In genomic region chr3:32610560-32610959, GRCm38 (mm10) we compare ENCODE assay signal across 9 mouse cellular contexts. TPM values are rescaled to one million over a fixed set of nuclear protein-coding genes. Genes with fewer than 3 reads are reported as not detected.
DNase-seq lines count a peak whose midpoint lies in the region; ATAC-seq and TF ChIP-seq lines count a peak whose summit lies in the region.
"Had no signal": no experiment of that assay in that cellular context is flagged by ENCODE, and none has a peak within 500 bp of the region (broad histone marks: within the 10 kb centered on the region; RNA-seq: fewer than 3 reads in every experiment).

No protein-coding gene starts in this region.

- peaks cover 10% of the 10 kb centered on the region for H3K79me2 ChIP-seq in MEL (ENCODE audit: control insufficient read depth, insufficient read depth, low read length, poor library complexity)

- TF ChIP-seq CTCF in MEL (IDR thresholded peaks at IDR 0.05 in 2 of 3, conservative IDR thresholded peaks at IDR 0.05 in 1 of 3; ENCODE audit: control insufficient read depth in 1 of 3, insufficient read depth in 1 of 3, low read depth in 2 of 3, low read length in 3 of 3, poor library complexity in 1 of 3, severe bottlenecking in 1 of 3): peak in 2 of 3 experiments; percentile 27 to 55; a peak in 3 of 6 replicates
- TF ChIP-seq CTCF in bone marrow macrophage, adult 2 months (IDR thresholded peaks at IDR 0.05; ENCODE audit: low read depth, low read length): 0 out of 2 replicates have a peak, but pooled peaks have one; percentile 21

- peak; percentile 52 for TF ChIP-seq RAD21 in MEL (IDR thresholded peaks at IDR 0.05; ENCODE audit: low read depth, low read length)

- no peak for TF ChIP-seq EP300 in MEL (IDR thresholded peaks at IDR 0.05; ENCODE audit: low read depth in 1 of 2, low read length in 2 of 2)

- H3K9me3 ChIP-seq in MEL (replicated peaks; ENCODE audit: insufficient read depth, low read length): no peaks in the 10 kb centered on the region
- H3K9me3 ChIP-seq in forebrain, embryonic 14.5 days (replicated peaks; ENCODE audit: control insufficient read depth, low read length): no peaks in the 10 kb centered on the region
- H3K9me3 ChIP-seq in hindbrain, embryonic 11.5 days (ENCODE audit: control insufficient read depth, low read length): no peaks in the 10 kb centered on the region

- 33% methylated on average over 7 of the region's 7 CpGs for WGBS in forebrain, embryonic 14.5 days
- 37% methylated on average over 7 of the region's 7 CpGs for WGBS in hindbrain, embryonic 11.5 days

- H3K4me1 ChIP-seq in MEL (ENCODE audit: control insufficient read depth in 1 of 2, insufficient read depth in 2 of 2, low read length in 2 of 2): peaks cover 15 to 24% of the 10 kb centered on the region in 2 experiments
- H3K4me1 ChIP-seq in bone marrow macrophage, adult 2 months (ENCODE audit: control insufficient read depth, insufficient read depth, low read length): peaks cover under 1% of the 10 kb centered on the region; the same call in 1 of the 2 replicates
- H3K4me1 ChIP-seq in forebrain, embryonic 14.5 days (ENCODE audit: control insufficient read depth, insufficient read depth, low read length): no peaks in the 10 kb centered on the region
- no peaks in the 10 kb centered on the region for H3K4me1 ChIP-seq in hindbrain, embryonic 11.5 days (replicated peaks; ENCODE audit: control insufficient read depth, insufficient read depth, low read length)

- no peak overlapping the region for H3K9ac ChIP-seq in MEL (ENCODE audit: control insufficient read depth, low read depth, low read length, poor library complexity, severe bottlenecking)
- no peak overlapping the region for H3K9ac ChIP-seq in forebrain, embryonic 14.5 days (ENCODE audit: low read length)
- no peak overlapping the region for H3K9ac ChIP-seq in hindbrain, embryonic 11.5 days (ENCODE audit: low read depth, low read length)

- H3K27ac ChIP-seq in MEL (ENCODE audit: control insufficient read depth, low read depth, low read length): no peak overlapping the region
- H3K27ac ChIP-seq in bone marrow macrophage, adult 2 months (ENCODE audit: insufficient read depth, low read depth, low read length): no peak overlapping the region
- no peak overlapping the region for H3K27ac ChIP-seq in forebrain, embryonic 14.5 days (ENCODE audit: low read depth, low read length)
- no peak overlapping the region for H3K27ac ChIP-seq in hindbrain, embryonic 11.5 days (ENCODE audit: low read depth, low read length)

- DNase-seq in MEL (ENCODE audit: low read depth, low spot score): peak; percentile 47
- peak; percentile 67 for DNase-seq in forebrain, embryonic 14.5 days (ENCODE audit: low spot score)
- peak; percentile 55 for DNase-seq in hindbrain, embryonic 11.5 days (ENCODE audit: low spot score)
- DNase-seq in layer of hippocampus, adult 8-10 months (ENCODE audit: low spot score in 2 of 2): peak; percentile 51 to 52
- peak; percentile 72 for DNase-seq in lung, postnatal 14 days
- DNase-seq in right cerebral cortex, adult 18-20 months: peak; percentile 74

- H3K36me3 ChIP-seq in MEL (ENCODE audit: control insufficient read depth in 1 of 2, insufficient read depth in 2 of 2, low read length in 2 of 2): peaks cover 0 to 31% of the 10 kb centered on the region in 2 experiments; a peak in 3 of 4 replicates
- H3K36me3 ChIP-seq in forebrain, embryonic 14.5 days (ENCODE audit: control insufficient read depth, insufficient read depth, low read length): no peaks in the 10 kb centered on the region
- no peaks in the 10 kb centered on the region for H3K36me3 ChIP-seq in hindbrain, embryonic 11.5 days (ENCODE audit: control insufficient read depth, insufficient read depth, low read length)

- H3K4me3 ChIP-seq in MEL (ENCODE audit: control insufficient read depth in 1 of 2, insufficient read depth in 1 of 2, low read depth in 2 of 2, low read length in 2 of 2): no peak overlapping the region
- H3K4me3 ChIP-seq in bone marrow macrophage, adult 2 months (ENCODE audit: insufficient read depth, low read length): no peak overlapping the region
- H3K4me3 ChIP-seq in forebrain, embryonic 14.5 days (ENCODE audit: low read depth, low read length): no peak overlapping the region
- H3K4me3 ChIP-seq in hindbrain, embryonic 11.5 days (ENCODE audit: low read depth, low read length): no peak overlapping the region
- H3K4me3 ChIP-seq: myocyte had no signal

- ATAC-seq in forebrain, embryonic 14.5 days: peak; percentile 59
- ATAC-seq in hindbrain, embryonic 11.5 days (ENCODE audit: low FRiP score): peak; percentile 36
- ATAC-seq in inflammation-experienced regulatory T-cells, adult 6 months: no peak

- no peak for TF ChIP-seq POLR2A in MEL (IDR thresholded peaks at IDR 0.05; ENCODE audit: control insufficient read depth in 1 of 2, insufficient read depth in 1 of 2, low read depth in 1 of 2, low read length in 2 of 2, poor library complexity in 1 of 2)
- no peak for TF ChIP-seq POLR2A in bone marrow macrophage, adult 2 months (IDR thresholded peaks at IDR 0.05; ENCODE audit: borderline replicate concordance, low read depth, low read length)

- no peaks in the 10 kb centered on the region for H3K27me3 ChIP-seq in MEL (ENCODE audit: control insufficient read depth in 1 of 2, insufficient read depth in 2 of 2, low read length in 2 of 2)
- no peaks in the 10 kb centered on the region for H3K27me3 ChIP-seq in forebrain, embryonic 14.5 days (replicated peaks; ENCODE audit: control insufficient read depth, insufficient read depth, low read length)
- H3K27me3 ChIP-seq in hindbrain, embryonic 11.5 days (ENCODE audit: control insufficient read depth, insufficient read depth, low read length): no peaks in the 10 kb centered on the region

- no peak overlapping the region for H3K4me2 ChIP-seq in forebrain, embryonic 14.5 days (ENCODE audit: low read length)
- H3K4me2 ChIP-seq in hindbrain, embryonic 11.5 days (replicated peaks; ENCODE audit: low read depth, low read length): no peak overlapping the region

TF ChIP-seq in MEL, 35 proteins besides CTCF, POLR2A, EP300 and RAD21:
- TF ChIP-seq BHLHE40 (IDR thresholded peaks at IDR 0.05; ENCODE audit: borderline replicate concordance, low read depth, low read length) (no peak), MAX (IDR thresholded peaks at IDR 0.05; ENCODE audit: low read length) (no peak), SMC3 (IDR thresholded peaks at IDR 0.05; ENCODE audit: low read depth, low read length) (peak; percentile 73), ZC3H11A (IDR thresholded peaks at IDR 0.05; ENCODE audit: low read depth, low read length) (peak; percentile 46)

RNA-seq across cellular contexts. Expression of gene Gnb4, which starts 5.8 kb away (rescaled TPM):
- 61.2 and 62.4 TPM in 2 replicates for total RNA-seq in MEL (2012; rRNA removed)
- 10 to 100 TPM in 1 of 2 experiments, not detected in 1; 49.5 TPM for polyA plus RNA-seq in MEL (2012; ENCODE audit: insufficient read depth in 1 of 2, insufficient read length in 2 of 2, low read depth in 1 of 2, low replicate concordance in 2 of 2, missing spikeins in 1 of 2)
- 7.6 and 9.4 TPM in 2 replicates for polyA plus RNA-seq in bone marrow macrophage, adult 2 months (2012; ENCODE audit: insufficient read depth, insufficient read length, missing spikeins)
- 73.0 and 81.5 TPM in 2 replicates for polyA plus RNA-seq in forebrain, embryonic 14.5 days (2014; fragmentation: Nextera tagmentation; extraction: Ambion mirVana)
- 49.9 and 56.2 TPM in 2 replicates for polyA plus RNA-seq in hindbrain, embryonic 11.5 days (2014; fragmentation: Nextera tagmentation; extraction: Ambion mirVana)
- 10 to 100 TPM; 10.4 to 15.9 (median 13.0) TPM for total RNA-seq in layer of hippocampus, adult 8-10 months (2022)
- polyA plus RNA-seq in inflammation-experienced regulatory T-cells, adult 6 months (2017; shearing (Covaris generic)): 10 to 100 TPM; 19.0 to 23.9 (median 22.6) TPM
